Comparison of ENCODE assay signal across 30 mouse cellular contexts in genomic region chr1:184608938-184609337, GRCm38 (mm10).
A peak's percentile ranks its signal among the peaks of the same experiment; 100 is the strongest.
DNase-seq lines count a peak whose midpoint lies in the region; ATAC-seq lines count a peak whose summit lies in the region.
"Had no signal": no experiment of that assay in that cellular context is flagged by ENCODE, and none has a peak within 500 bp of the region (broad histone marks: within the 10 kb centered on the region; RNA-seq: fewer than 3 reads in every experiment).

No protein-coding gene starts in this region.

- DNase-seq in embryo, embryonic 11 days = peak; percentile 34
- no peak for DNase-seq in embryo, embryonic 9.5 days (ENCODE audit: extremely low spot score)
- peak; percentile 54 for DNase-seq in heart, adult 11 months
- DNase-seq in heart, adult 8-10 months (ENCODE audit: low spot score) = no peak
- DNase-seq in thymus, postnatal 25 days = no peak
- DNase-seq: adrenal gland, adult 8-10 months; cerebellum, adult 11-12 months; cerebellum, adult 9-11 months; gastrocnemius, adult 2 months; gastrocnemius, postnatal 36 days; heart, adult 2 months; heart, postnatal 10 days; kidney, adult 9 months; kidney, postnatal 10 days; liver, embryonic 13.5 days; lung, adult 18-20 months; lung, postnatal 4 days; right cerebral cortex, adult 18-20 months; spleen, adult 18-20 months; thymus, postnatal 36 days had no signal

- no peak overlapping the region for H3K4me3 ChIP-seq in limb, embryonic 13.5 days
- no peak overlapping the region for H3K4me3 ChIP-seq in neural tube, embryonic 14.5 days (ENCODE audit: low read depth, low read length)
- H3K4me3 ChIP-seq: gastrocnemius, adult 2 months; heart, adult 2 months; heart, embryonic 13.5 days; limb, embryonic 15.5 days; liver, embryonic 13.5 days; megakaryocyte, embryonic 14.5 days; midbrain, embryonic 13.5 days had no signal

- H3K27me3 ChIP-seq in limb, embryonic 13.5 days = peaks cover 7% of the 10 kb centered on the region; the same call in 1 of the 2 replicates
- no peaks in the 10 kb centered on the region for H3K27me3 ChIP-seq in neural tube, embryonic 14.5 days (ENCODE audit: control insufficient read depth, insufficient read depth, low read length)
- H3K27me3 ChIP-seq: limb, embryonic 15.5 days; liver, embryonic 13.5 days; midbrain, embryonic 13.5 days had no signal

- H3K4me2 ChIP-seq in limb, embryonic 13.5 days (replicated peaks) = no peak overlapping the region
- no peak overlapping the region for H3K4me2 ChIP-seq in neural tube, embryonic 14.5 days (ENCODE audit: low read depth, low read length)
- H3K4me2 ChIP-seq: heart, embryonic 13.5 days; hindbrain, embryonic 14.5 days; limb, embryonic 15.5 days; liver, embryonic 13.5 days; midbrain, embryonic 13.5 days had no signal

- H3K9ac ChIP-seq in limb, embryonic 13.5 days = no peak overlapping the region
- no peak overlapping the region for H3K9ac ChIP-seq in neural tube, embryonic 14.5 days (replicated peaks; ENCODE audit: low read depth, low read length)
- H3K9ac ChIP-seq: heart, embryonic 13.5 days; hindbrain, embryonic 14.5 days; limb, embryonic 15.5 days; liver, embryonic 13.5 days; midbrain, embryonic 13.5 days had no signal

- WGBS in limb, embryonic 13.5 days = 41% methylated on average over 5 of the region's 5 CpGs
- 22% methylated on average over 5 of the region's 5 CpGs for WGBS in neural tube, embryonic 14.5 days

- ATAC-seq in limb, embryonic 13.5 days (ENCODE audit: low FRiP score, low read depth) = no peak
- no peak for ATAC-seq in neural tube, embryonic 14.5 days (ENCODE audit: low read depth)
- ATAC-seq: intestine, postnatal 0 days; lung, postnatal 0 days; midbrain, embryonic 13.5 days had no signal

- peaks cover 16% of the 10 kb centered on the region for H3K4me1 ChIP-seq in limb, embryonic 13.5 days
- no peaks in the 10 kb centered on the region for H3K4me1 ChIP-seq in neural tube, embryonic 14.5 days (ENCODE audit: control insufficient read depth, insufficient read depth, low read length)
- H3K4me1 ChIP-seq: liver, embryonic 13.5 days; megakaryocyte, embryonic 14.5 days had no signal

- no peaks in the 10 kb centered on the region for H3K9me3 ChIP-seq in limb, embryonic 13.5 days
- no peaks in the 10 kb centered on the region for H3K9me3 ChIP-seq in neural tube, embryonic 14.5 days (ENCODE audit: control insufficient read depth, low read length)
- H3K9me3 ChIP-seq: G1E; heart, embryonic 13.5 days; limb, embryonic 15.5 days; liver, embryonic 13.5 days; megakaryocyte, embryonic 14.5 days; midbrain, embryonic 13.5 days had no signal

- H3K27ac ChIP-seq in limb, embryonic 13.5 days = 0 out of 2 replicates have a peak overlapping the region, but pooled peaks have one; percentile 39
- 0 out of 2 replicates have a peak overlapping the region, but pooled peaks have one; percentile 12 for H3K27ac ChIP-seq in neural tube, embryonic 14.5 days (ENCODE audit: low read depth, low read length)
- H3K27ac ChIP-seq: gastrocnemius, adult 2 months; heart, adult 2 months; heart, embryonic 13.5 days; hindbrain, embryonic 14.5 days; limb, embryonic 15.5 days; liver, embryonic 13.5 days; midbrain, embryonic 13.5 days had no signal

- no peaks in the 10 kb centered on the region for H3K36me3 ChIP-seq in limb, embryonic 13.5 days
- no peaks in the 10 kb centered on the region for H3K36me3 ChIP-seq in neural tube, embryonic 14.5 days (ENCODE audit: control insufficient read depth, insufficient read depth, low read length)
- H3K36me3 ChIP-seq: G1E; heart, embryonic 13.5 days; limb, embryonic 15.5 days; liver, embryonic 13.5 days; midbrain, embryonic 13.5 days had no signal

Comparison
In these comparisons a context has a peak if more than half of its experiments do, and no peak if none do; other contexts are left out.
1. DNase-seq: peak in embryo, embryonic 11 days (single experiment) and heart, adult 11 months (single experiment); none in embryo, embryonic 9.5 days (single experiment), heart, adult 8-10 months (single experiment) and thymus, postnatal 25 days (single experiment).